Mouse (Mus musculus): ENCODE results near the gene Lrmda.

Lrmda gene

GRCm38 (mm10) chr14:22093124-22093523 is 73.6 kb downstream of the Lrmda start:
- no peak for DNase-seq (ENCODE audit: low spot score)

- no peak for DNase-seq (ENCODE audit: low spot score)
These were observed 82.7 kb downstream of the Lrmda start for GRCm38 (mm10) chr14:22101961-22102805.

GRCm38 (mm10) chr14:22105855-22106254 is 86.3 kb downstream of the Lrmda start:
- no peak for DNase-seq (ENCODE audit: low spot score)

- DNase-seq (ENCODE audit: low spot score) = no peak
These were observed 87.3 kb downstream of the Lrmda start for GRCm38 (mm10) chr14:22106777-22107176.

- no peak for DNase-seq (ENCODE audit: low spot score)
These were observed 89.9 kb downstream of the Lrmda start for GRCm38 (mm10) chr14:22109423-22109822.

- no peak for DNase-seq (ENCODE audit: low spot score)
These were observed 94.2 kb downstream of the Lrmda start for GRCm38 (mm10) chr14:22113463-22114361.

GRCm38 (mm10) chr14:22114651-22115351 is 95.3 kb downstream of the Lrmda start:
- DNase-seq (ENCODE audit: low spot score) = no peak

- DNase-seq (ENCODE audit: low spot score) = no peak
These were observed 98.6 kb downstream of the Lrmda start for GRCm38 (mm10) chr14:22118096-22118495.

GRCm38 (mm10) chr14:22118512-22118911 is 99.0 kb downstream of the Lrmda start:
- DNase-seq (ENCODE audit: low spot score) = no peak

- DNase-seq (ENCODE audit: low spot score) = no peak
These were observed 106.8 kb downstream of the Lrmda start for GRCm38 (mm10) chr14:22126276-22126675.

GRCm38 (mm10) chr14:22126859-22127258 is 107.3 kb downstream of the Lrmda start:
- no peak for DNase-seq (ENCODE audit: low spot score)

GRCm38 (mm10) chr14:22130950-22131585 is 111.6 kb downstream of the Lrmda start:
- DNase-seq (ENCODE audit: low spot score) = no peak

- DNase-seq (ENCODE audit: low spot score) = no peak
These were observed 119.8 kb downstream of the Lrmda start for GRCm38 (mm10) chr14:22139281-22139680.

GRCm38 (mm10) chr14:22144014-22144413 is 124.5 kb downstream of the Lrmda start:
- no peak for DNase-seq (ENCODE audit: low spot score)

- no peak for DNase-seq (ENCODE audit: low spot score)
These were observed 126.4 kb downstream of the Lrmda start for GRCm38 (mm10) chr14:22145863-22146262.

GRCm38 (mm10) chr14:22146508-22147044 is 127.1 kb downstream of the Lrmda start:
- DNase-seq (ENCODE audit: low spot score) = no peak

GRCm38 (mm10) chr14:22147341-22148024 is 128.0 kb downstream of the Lrmda start:
- no peak for DNase-seq (ENCODE audit: low spot score)

GRCm38 (mm10) chr14:22152701-22153100 is 133.2 kb downstream of the Lrmda start:
- DNase-seq (ENCODE audit: low spot score) = no peak

GRCm38 (mm10) chr14:22154096-22154495 is 134.6 kb downstream of the Lrmda start:
- DNase-seq (ENCODE audit: low spot score) = no peak

- no peak for DNase-seq (ENCODE audit: low spot score)
These were observed 135.5 kb downstream of the Lrmda start for GRCm38 (mm10) chr14:22155034-22155433.

- no peak for DNase-seq (ENCODE audit: low spot score)
These were observed 136.1 kb downstream of the Lrmda start for GRCm38 (mm10) chr14:22155512-22156026.

Measured in urinary bladder, postnatal 10 days (tissue).